Mouse (Mus musculus): Measurements from ENCODE around the gene Krtap20-2. TPM values are rescaled to one million over a fixed set of nuclear protein-coding genes. Genes with fewer than 3 reads are reported as not detected.
"Not testable (repeated sequence)": the region's sequence is repeated elsewhere in the genome, so short reads cannot be mapped to it uniquely, and the experiment has no call there.

Krtap20-2 gene
- total RNA-seq (2021) = not detected
- long read RNA-seq, experiment 1 = 0 reads
- long read RNA-seq, experiment 2 = 0 reads

DNA sequence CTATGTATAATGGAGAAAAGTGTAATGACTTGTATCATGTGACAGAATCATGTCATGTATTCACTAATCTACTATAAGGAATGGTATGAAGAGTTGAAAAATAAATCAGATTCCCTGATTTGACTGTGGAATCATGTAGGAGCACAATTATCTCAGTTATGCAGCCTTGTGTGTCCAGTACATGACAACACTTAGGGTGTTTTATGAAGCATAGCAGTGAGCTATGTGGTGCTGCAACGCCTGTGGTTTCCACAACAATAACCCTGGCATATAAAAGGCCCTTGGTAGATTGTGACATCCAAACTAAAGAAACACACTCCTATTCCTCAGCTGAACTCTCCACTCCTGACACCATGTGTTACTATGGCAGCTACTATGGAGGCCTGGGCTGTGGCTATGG is at the start of gene Krtap20-2:
Krtap20-2 (plus strand) TSS at position 301 of the 400 bp plus-strand sequence.
- DNase-seq = no peak

DNA sequence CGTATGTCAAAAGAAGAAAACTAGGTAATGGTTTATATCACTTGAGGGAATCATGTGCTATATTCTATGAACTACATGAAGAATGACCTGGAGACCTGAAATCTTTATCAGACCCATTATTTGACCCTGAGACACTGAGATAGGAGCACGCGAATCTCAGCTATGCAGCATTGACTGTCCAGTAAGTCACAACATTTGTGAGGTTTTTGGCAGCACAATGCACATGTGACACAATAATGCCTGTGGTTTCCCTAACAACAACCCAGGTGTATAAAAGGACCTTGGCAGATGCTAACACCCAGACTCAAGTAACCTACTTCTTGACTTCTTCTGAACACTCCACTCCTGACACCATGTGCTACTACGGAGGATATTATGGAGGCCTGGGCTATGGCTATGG is 48.0 kb upstream of the Krtap20-2 start, which contains the start of gene Gm9789:
Gm9789 (plus strand) TSS at position 301 of the 400 bp plus-strand sequence.
- no peak for DNase-seq

DNA sequence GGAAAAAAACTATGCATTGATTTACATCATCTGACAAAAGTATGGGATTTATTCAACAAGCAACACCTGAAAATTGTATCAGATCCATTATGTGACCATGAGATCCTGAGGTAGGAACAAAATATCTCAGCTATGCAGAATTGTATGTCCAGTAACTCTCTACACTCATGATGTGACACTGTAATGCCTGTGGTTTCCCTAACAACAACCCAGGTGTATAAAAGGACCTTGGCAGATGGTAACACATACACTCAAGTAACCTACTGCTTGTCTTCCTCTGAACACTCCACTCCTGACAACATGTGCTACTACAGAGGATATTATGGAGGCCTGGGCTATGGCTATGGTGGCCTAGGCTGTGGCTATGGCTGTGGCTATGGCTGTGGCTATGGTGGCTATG is 36.5 kb upstream of the Krtap20-2 start, which contains the start of gene Gm7735:
Gm7735 (plus strand) TSS at position 301 of the 400 bp plus-strand sequence.
- DNase-seq = not testable (repeated sequence)

DNA sequence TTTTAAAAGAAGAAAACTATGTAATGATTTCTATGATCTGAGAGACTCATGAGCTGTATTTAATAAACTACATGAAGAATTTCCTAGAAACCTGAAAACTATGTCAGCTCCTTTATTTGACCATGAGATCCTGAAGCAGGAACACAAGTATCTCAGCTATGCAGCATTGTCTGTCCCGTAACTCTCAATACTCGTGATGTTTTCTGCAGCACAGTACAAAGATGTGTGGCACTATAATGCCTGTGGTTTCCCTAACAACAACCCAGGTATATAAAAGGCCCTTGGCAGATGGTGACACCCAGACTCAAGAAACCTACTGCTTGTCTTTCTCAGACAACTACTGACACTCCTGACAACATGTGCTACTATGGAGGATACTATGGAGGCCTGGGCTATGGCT is 31.2 kb upstream of the Krtap20-2 start, which contains the start of gene 1110057P08Rik:
1110057P08Rik (plus strand) TSS at position 301 of the 400 bp plus-strand sequence.
- no peak for DNase-seq

DNA sequence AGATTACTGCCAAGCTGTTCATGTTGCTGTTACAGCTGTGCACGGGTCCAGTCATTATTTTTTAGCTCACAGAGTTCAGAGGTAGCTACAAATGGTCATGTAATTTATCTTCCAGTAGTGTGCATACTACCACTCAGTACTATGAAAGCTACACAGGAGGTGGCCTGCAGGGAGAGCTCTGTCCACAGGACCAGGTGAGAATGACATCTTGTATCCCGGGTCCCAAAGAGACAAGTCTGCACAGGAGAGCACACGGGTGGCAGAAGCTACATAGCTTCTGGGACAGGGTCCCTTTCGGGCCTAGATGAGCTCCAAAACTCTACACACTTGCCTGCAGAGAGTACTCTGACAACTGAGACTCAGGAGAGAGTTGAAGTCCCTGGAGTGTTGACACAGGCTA is 17.0 kb upstream of the Krtap20-2 start:
- no peak for DNase-seq

Other genes with a start within 250 kb of the Krtap20-2 start
- not detected for gene Krtap16-3, start 243.0 kb upstream of the Krtap20-2 start, total RNA-seq (2021)
- gene Krtap22-2, start 195.1 kb upstream of the Krtap20-2 start, total RNA-seq (2021) = not detected
- gene Gm10229, start 190.6 kb upstream of the Krtap20-2 start, total RNA-seq (2021) = not detected
- gene Krtap6-1, start 174.2 kb upstream of the Krtap20-2 start, total RNA-seq (2021) = not detected
- not detected for gene Gm10228, start 164.4 kb upstream of the Krtap20-2 start, total RNA-seq (2021)
- gene Krtap6-5, start 158.0 kb upstream of the Krtap20-2 start, total RNA-seq (2021) = not detected
- not detected for gene 1110025L11Rik, start 141.9 kb upstream of the Krtap20-2 start, total RNA-seq (2021)
- gene Krtap6-3, start 121.8 kb upstream of the Krtap20-2 start, total RNA-seq (2021) = not detected
- not detected for gene Gm6358, start 65.0 kb upstream of the Krtap20-2 start, total RNA-seq (2021)
- not detected for gene Gm10061, start 54.8 kb upstream of the Krtap20-2 start, total RNA-seq (2021)
- not detected for gene Gm9789, start 47.9 kb upstream of the Krtap20-2 start, total RNA-seq (2021)
- not detected for gene Gm7735, start 36.4 kb upstream of the Krtap20-2 start, total RNA-seq (2021)
- gene 1110057P08Rik, start 31.1 kb upstream of the Krtap20-2 start, total RNA-seq (2021) = not detected
- gene Krtap21-1, start 198.0 kb downstream of the Krtap20-2 start, total RNA-seq (2021) = not detected
- gene Krtap6-2, start 214.2 kb downstream of the Krtap20-2 start, total RNA-seq (2021) = not detected

Measured in gastrocnemius, postnatal 25 days (tissue).